Mouse (Mus musculus) myocyte (in vitro differentiated cells): ENCODE measurements at regions not wholly inside any gene's neighbourhood (a gene's known extent, or its start where the extent isn't known, plus 50 kb on each side); places are given as distances from the start of the nearest gene placed in this dataset.

Source experiments
- MAX ChIP-seq: IDR thresholded peaks from one replicate; pipeline ENCODE4 v1.6.1; 2011; ENCODE audit warnings: low read depth, mild to moderate bottlenecking, control low read depth
- MYOD1 ChIP-seq, 3 experiments: IDR thresholded peaks; one replicate each; pipeline ENCODE4 v1.6.1; 2011; ENCODE audit warnings: control low read depth in 2 of 3, low read depth in 2 of 3, mild to moderate bottlenecking in 2 of 3, moderate library complexity in 1 of 3; ENCODE audit not compliant: insufficient read length in 2 of 3, control insufficient read depth in 1 of 3
- MYOG ChIP-seq, 3 experiments: IDR thresholded peaks; one replicate each; pipeline ENCODE4 v1.6.1; 2011; ENCODE audit warnings: control low read depth in 2 of 3, low read depth in 2 of 3, mild to moderate bottlenecking in 2 of 3; ENCODE audit not compliant: insufficient read length in 2 of 3, control insufficient read depth in 1 of 3, insufficient read depth in 1 of 3
- POLR2A ChIP-seq: IDR thresholded peaks from one replicate; pipeline ENCODE4 v1.6.1; 2011; ENCODE audit warnings: low read depth, mild to moderate bottlenecking, control low read depth, moderate library complexity; ENCODE audit not compliant: insufficient read length
- POLR2AphosphoS2 ChIP-seq: IDR thresholded peaks from one replicate; pipeline ENCODE4 v1.6.1; 2011; ENCODE audit warnings: low read depth, control low read depth; ENCODE audit not compliant: insufficient read length
- REST ChIP-seq: IDR thresholded peaks from one replicate; pipeline ENCODE4 v1.6.1; 2011; ENCODE audit warnings: mild to moderate bottlenecking, control low read depth, moderate library complexity; ENCODE audit not compliant: insufficient read depth, insufficient read length
- SRF ChIP-seq: IDR thresholded peaks from one replicate; pipeline ENCODE4 v1.6.1; 2011; ENCODE audit warnings: low read depth; ENCODE audit not compliant: control insufficient read depth, insufficient read length
- USF1 ChIP-seq: IDR thresholded peaks from one replicate; pipeline ENCODE4 v1.6.1; 2011; ENCODE audit warnings: low read depth, mild to moderate bottlenecking, control low read depth, moderate library complexity

- TF ChIP-seq POLR2A (no peak), USF1 (no peak), MYOD1 (IDR thresholded peaks at IDR 0.05; ENCODE audit: control insufficient read depth in 1 of 3, insufficient read length in 2 of 3, low read depth in 2 of 3) (no peak), POLR2AphosphoS2 (no peak), MAX (no peak), SRF (no peak), REST (no peak), MYOG (IDR thresholded peaks at IDR 0.05; ENCODE audit: control insufficient read depth in 1 of 3, insufficient read depth in 1 of 3, insufficient read length in 2 of 3, low read depth in 2 of 3) (no peak)
These were observed 197.6 kb upstream of the Tars start for GRCm38 (mm10) chr15:11597021-11597420.
